Mouse (Mus musculus) G1E (cell line): Measurements from ENCODE around the gene 9930022D16Rik.

Experiments used
- CTCF ChIP-seq: IDR thresholded peaks from 2 replicates; pipeline ENCODE4 v1.5.1; 2012; ENCODE audit warnings: low read depth, low read length, inconsistent platforms, mixed read lengths
- GATA1 ChIP-seq: IDR thresholded peaks from 2 replicates; pipeline ENCODE4 v1.6.1; 2012; ENCODE audit warnings: borderline replicate concordance, low read length, inconsistent platforms, mixed read lengths
- GATA2 ChIP-seq: IDR thresholded peaks from 2 replicates; pipeline ENCODE4 v1.6.1; 2012; ENCODE audit warnings: low read depth, low read length, inconsistent platforms, borderline replicate concordance

DNA sequence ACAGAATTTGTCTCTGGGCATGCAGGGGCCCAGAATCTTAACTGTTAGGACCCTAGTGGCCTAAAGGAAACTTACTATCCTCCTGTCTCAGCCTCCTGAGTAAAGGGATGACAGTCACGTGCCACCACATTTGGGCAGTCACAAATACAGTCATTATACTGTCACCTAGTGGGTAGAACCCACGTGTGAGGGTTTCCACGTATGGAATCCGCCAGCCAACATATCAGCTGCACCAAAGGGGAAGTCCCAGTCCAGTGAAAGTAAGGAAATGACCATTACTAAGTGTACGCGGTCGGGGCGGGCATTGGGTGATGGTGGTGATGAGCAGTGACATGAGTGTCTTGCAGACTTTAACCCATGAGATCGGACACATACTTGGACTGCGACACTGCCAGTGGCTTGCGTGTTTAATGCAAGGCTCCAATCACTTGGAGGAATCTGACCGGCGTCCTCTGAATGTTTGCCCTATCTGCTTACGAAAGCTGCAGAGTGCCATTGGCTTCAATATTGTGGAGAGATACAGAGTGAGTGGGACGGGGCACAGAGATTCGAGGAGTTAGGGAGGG, 20.6 kb downstream of the 9930022D16Rik start:
- TF ChIP-seq CTCF, result no peak
- TF ChIP-seq GATA1, result no peak
- no peak for TF ChIP-seq GATA2
